Mouse (Mus musculus) heart, postnatal 4 days (tissue): Measurements from ENCODE around the gene Chid1. TPM values are rescaled to one million over a fixed set of nuclear protein-coding genes. Genes with fewer than 3 reads are reported as not detected.
A peak's percentile ranks its signal among the peaks of the same experiment; 100 is the strongest.

Experiments
- DNase-seq: peaks from one replicate; pipeline ENCODE4 v3.0.0; 2021
- total RNA-seq, 2 experiments: library from RNA; stranded (reverse); gene quantifications; 2 replicates each; pipeline ENCODE4 v1.2.3; 2021

Gene Chid1
- total RNA-seq, 2 experiments from 2014 or later, result 36.5 to 36.6 TPM

DNA sequence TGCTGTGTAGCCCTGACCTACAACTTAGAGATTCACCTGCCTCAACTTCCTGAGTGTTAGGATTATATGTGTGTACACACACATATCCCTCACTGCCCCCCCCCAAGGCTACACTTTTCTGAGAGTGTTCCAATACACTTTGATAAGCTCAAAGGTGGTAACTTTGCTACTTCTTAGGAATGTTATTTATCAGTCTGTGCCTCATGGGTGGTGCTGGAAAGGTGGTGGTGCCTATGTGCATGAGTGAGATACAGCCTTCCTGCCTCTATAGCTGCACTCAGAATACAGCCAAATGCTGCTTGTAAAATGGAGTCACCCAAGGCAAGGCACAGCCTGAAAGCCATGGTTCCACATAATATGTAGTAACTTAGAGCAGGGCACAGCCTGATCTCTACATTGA, 19.3 kb upstream of the Chid1 start:
- no peak for DNase-seq

DNA sequence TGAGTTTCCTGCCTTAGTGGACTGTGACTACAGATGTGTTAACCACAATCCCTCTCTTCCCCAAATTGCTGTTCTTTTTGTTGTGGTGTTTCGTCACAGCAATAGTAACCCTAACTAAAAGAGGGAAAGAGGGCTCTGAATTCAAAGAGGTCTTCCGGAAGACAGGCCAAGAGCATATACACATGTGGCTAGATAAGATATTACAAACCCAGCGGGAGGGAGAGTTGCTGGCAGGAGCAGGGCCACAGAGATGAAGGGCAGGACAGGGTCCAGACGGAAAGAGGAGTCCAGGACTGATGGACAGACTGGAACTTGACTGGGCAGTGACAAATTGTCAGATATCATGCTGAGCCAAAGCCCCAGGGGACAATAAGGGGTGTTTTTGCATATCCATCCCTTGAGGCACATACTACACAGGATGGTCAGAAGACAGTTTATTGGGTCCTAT, 18.7 kb upstream of the Chid1 start:
- no peak for DNase-seq

DNA sequence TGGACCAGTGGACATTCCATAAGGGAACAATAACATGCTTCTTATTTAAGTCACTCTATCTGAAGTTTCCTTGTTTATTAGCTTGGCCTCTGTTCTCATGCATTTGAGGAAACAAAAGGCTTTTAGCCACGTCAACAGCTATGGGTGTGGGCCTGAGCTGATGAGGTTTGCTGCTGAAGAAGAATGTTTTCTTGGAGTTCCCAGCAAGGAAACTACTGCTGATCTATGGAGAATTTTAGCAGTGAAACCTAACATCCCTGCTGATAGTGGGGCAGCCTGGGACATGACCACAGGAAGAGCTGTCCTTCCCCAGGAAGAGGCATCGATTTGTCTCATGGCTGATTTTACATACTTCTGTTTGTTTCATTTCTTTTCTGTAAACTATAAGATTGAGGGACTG, 10.8 kb upstream of the Chid1 start:
- DNase-seq, result no peak

DNA sequence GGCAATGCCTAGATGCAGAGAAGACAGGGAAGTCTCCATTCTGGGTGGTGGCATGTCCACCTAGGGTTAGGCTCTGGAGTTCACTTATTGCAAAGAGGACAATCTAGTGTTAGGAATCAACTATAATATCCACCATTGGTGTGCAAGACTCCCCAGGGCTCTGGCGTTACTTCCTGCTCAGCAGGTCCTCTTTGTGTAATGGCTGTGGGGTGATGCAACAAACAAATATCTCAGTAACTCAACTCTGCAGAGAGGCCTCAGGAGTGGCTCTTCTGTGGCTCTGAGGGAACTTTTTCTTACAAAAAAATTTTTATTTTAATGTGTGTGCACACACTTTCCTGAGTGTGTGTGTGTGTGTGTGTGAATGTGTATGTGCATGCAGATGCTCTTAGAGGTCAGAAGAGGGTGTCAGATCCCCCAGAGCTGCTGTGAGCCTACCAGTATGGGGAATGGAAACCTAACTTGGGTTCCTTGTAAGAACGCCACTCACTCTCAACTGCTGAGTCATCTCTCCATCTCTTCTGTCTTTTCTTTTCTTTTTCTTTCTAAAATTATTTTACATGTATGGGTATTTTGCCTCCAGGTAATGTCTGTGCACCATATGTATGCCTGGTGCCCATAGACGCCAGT, 9.9 kb upstream of the Chid1 start:
- no peak for DNase-seq

DNA sequence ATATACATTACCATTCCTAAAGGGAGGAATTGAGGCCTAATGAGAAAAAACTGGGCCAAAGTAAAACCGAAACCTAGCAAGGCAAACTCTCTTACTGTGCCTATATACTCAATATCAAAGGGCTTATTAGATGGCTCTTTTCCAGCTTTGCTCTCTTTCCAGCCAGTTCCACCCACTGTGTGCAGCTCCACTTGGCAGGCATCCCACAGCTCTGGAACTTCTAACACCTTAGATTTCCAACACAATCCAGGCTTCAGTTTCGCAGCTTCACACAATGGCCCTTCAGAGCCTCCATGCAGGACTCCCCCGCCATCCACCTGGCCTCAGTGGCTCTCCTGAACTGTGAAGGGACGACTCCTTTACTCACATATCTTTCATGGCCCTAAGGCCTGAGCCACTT, 5.0 kb upstream of the Chid1 start:
- peak; percentile 44 for DNase-seq

DNA sequence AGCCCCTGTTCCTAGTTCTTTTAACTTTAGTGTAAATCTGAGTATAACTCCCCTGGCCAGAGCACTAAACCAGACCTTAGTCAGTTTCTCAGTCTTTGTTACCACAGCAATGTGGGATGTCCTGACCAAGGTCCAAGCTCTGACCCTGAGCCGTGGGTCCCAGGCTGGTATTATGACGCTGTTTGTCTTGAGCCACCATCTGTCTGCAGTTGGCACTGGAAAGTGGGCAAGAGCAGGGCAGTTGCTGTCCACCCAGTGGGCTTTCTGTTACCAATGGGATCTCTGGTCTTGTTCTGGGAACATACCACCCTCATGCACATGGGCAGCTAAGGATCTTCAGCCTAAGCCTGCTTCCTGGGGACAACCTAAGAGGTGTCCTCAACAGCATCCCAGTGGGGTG, 2.9 kb upstream of the Chid1 start:
- DNase-seq, result no peak

DNA sequence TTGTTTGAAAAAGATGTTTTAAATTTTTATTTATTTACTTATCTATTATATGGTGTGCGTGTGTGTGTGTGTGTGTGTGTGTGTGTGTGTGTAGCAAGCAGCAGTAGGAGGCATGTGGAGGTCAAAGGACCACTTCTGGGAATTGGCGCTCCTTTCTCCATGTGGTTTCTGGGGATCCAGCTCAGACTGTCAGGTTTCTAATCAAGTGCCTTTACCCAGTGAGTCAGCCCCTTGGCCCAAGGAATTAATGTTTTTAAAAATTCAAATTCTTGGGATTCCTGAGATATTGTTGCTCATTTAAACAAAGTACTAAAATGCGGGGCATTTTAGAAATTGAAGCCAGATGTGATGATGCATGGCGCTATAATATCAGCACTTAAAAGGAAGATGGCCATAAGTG, 2.0 kb upstream of the Chid1 start:
- DNase-seq, result no peak

DNA sequence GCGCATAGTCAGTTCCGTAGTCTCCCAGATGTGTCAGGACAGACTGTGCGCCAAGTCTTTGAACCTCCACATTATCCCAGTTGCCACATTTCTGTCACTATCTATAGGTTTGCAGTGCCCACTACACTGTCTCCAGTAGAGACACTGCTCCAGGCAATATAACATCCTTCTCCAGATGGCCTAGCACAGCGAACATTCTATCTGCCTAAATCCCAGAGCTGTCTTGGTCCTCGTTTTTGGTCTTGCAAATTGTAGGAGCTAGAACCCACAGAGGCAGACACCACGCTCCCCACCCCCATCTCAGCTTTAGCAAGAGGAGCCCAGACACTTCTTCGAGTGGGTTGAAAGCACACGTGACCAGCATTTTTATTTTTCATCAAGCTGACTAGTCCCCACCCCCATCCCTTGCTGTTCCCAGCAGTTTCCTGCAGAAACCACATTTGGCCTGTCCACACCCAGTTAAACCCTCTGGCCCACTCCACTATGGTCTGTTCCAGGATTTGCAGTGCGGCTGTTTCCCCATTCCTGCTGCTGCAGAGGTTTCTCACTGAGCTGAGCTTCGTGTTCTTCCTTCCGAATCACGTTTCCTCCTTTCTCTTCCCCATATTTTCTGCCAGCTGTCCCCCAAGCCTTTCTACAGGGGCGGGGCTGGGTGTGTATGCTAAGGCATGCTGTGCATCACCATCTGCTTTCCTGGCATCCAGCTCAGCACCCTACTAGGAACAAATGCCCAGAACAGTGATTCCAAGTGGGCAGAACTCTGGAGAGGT, 840 bp upstream of the Chid1 start:
- DNase-seq, result peak; percentile 52

DNA sequence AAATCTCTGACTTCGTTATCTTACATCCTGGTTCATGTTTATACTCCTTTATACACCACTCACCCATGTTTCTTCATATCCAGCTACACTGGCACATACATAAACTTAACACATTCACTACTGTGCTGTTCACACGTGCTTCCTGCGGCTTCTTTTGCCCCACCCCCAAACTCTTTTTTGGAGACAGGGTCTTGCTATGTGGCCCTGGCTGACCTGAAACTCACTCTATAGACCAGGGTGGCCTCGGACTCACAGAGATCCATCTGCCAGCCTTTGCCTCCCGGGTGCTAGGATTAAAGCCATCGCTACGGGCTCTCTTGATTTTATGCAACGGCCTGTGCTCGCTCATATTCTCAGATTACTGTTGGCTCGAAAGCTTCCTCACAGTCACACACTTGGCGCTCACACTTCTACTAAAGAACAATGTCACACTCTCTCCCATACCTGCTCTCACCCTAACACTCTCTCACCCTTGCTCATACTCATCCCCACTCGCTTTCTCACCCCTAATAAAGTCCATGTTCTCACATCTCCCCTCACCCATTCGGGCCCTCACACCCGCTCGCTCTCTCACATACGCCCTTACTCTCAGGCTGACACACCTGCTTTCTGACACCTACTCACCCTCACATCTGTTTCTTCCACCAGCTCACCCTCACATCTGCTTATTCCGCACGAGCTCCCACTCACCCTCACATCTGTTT, 653 bp downstream of the Chid1 start:
- no peak for DNase-seq

DNA sequence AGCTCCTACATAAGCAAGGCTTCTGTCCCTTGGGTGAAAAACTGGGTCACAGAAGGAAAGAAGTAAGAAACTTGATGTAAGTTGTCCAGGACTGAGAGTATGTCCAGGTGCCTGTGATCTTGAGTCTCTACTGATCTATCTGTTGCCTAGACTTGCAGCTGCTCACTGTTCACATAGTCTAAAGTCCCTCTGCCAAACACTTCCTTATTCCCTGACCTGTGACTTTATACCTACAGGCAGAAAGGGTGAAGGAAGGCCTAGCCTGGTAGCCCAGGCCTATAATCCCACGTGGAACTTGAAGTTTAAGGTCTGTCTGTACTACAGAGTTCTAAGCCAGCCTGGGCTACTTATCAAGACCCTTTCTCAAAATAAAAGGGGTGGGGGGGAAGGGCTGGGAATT, 4.1 kb downstream of the Chid1 start:
- no peak for DNase-seq

DNA sequence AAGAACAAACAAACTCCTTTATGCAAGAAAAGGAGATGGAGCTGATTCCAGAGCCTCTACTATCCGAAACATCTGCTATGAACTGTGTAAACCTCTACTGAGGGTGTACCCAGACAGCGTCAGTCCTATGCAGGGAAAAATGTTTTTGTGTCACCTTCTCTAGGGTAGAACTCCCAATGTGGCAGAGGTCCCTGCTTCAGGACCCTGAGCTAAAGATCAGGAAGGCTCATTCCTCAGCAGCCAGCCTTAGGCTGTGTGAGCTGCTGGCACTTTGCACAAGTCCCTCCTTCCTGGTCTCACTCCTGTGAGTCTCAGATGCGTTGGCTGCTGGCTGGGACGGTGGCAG, 14.1 kb downstream of the Chid1 start:
- DNase-seq, result no peak

DNA sequence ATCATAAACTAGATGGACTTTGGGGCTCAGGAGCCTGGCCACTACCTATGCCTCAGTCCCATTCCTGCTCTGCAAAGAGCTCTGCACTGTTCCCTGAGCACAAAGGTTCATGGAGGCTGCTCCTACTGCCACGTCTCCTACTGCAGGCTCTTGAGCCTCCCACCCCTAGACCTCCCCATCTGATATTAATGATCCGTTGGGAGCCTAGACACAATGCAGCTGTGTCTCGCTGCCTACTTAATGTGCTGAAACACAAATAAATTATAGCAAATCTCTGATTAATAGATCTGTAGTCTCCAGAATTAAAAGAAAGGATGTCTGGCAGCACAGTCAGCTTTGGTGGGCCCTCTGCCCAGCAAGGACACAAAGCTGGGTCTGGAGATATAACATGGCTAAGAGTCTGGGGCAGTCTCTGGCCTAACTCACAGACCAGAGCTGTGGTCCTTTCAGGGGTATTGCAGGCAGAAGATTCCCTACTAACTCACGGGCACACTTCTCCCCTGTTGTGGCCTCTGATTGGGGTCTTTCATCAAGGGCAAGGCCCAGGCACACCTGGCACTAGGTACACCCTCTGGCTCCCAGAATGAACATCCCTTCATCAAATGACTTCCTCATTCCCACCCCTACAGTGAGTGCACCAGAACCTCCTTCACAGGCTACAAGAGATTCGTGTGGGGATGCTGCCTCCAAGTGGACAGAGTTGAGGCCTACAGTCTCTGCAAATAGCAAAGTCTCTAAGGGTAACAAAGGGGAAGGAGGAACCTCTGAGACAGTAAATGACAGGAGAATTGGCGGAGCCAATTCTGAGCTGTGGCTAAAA, 14.7 kb downstream of the Chid1 start:
- peak; percentile 85 for DNase-seq

DNA sequence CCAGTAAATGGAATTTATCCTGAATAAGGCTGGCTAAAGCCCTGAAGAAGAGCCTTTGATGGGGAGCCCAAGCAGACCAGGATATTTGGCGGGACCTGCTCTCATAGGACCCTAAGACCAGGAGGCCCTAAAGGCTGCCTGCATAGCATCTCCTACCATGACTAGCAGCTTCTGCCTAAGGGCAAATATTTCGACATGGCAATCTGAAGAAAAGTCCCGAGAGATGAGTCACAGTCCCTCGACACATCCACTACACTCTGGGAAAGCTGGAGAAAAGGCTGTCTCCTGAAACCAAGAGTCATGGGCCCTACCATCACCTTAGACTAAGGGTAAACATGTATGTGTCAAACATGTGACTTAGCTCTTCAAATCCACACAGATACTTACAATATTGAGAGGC, 15.4 kb downstream of the Chid1 start:
- DNase-seq, result no peak

DNA sequence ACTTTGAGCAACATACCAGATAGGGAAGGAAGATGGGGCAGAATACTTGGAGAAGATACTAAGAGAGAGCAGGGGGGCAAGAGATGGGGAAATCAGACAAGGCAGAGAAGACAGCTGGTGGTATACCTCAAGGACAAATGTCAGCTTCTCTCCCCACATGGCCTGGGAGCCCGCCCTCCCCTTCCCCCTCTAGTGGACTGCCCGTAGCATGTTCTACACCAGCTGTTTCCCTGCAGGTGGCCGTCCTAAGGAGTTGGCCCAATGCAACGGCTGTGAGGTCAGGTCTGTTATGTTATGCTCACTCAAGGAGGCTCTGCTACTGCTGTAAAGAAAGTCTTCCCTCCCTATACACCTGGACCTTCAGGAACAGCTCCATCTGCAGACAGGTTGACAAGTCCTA, 16.6 kb downstream of the Chid1 start:
- DNase-seq, result no peak

DNA sequence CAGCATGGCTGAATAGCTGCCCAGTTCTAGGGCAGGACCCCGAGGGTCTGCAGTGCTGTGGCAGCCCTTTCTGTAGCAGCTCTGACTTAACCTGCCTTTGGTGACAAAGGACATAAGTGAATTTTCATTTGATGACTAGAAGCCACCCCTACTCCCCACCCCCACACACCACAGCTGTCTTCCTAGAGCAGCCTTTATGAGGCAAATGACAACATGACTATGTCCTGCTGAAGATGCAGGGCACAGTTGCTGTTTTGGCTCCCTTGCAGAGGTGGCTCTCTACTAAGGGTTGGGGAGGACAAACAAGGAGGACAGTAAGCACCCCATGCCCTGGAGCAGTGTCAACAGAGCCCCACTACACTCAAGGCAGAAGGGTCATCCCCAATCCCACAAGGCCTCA, 19.9 kb downstream of the Chid1 start:
- no peak for DNase-seq

DNA sequence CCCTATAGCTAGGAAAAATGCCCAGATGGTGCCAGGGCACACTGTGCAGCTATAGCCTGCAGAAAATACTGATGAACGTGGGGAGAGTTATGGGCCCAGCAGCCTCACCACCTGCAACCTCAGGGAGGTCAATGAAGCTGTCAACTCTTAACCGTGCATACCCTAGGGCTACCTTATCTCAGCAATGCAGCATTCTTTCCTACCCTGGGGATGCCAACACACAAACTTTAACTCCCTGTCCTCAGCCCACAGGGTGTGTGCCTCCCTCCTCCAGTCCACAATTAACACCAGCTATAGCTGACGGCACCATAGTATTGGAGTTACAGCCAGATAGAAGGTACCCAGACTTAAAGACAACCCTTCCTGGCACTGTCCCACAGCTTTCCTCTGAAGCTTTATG, 20.7 kb downstream of the Chid1 start:
- peak; percentile 45 for DNase-seq

DNA sequence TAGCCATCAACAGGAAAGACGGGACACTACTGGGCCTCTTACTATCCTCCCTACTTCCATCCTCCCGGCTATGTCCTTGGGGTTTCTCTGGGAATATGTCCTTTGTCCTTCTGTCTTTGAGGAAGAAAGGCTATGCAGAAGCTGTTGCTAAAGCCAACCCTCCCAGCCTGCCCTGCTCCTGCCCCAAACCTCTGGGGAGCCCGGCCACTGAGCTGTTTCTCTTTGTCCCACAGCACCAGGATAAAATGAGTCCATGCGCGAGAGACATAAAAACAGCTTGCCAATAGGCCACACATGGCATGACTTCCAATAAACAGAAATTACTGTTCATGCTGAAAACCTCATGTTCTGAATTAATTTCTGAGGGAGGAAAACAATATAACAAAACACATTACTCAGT, 21.4 kb downstream of the Chid1 start:
- DNase-seq, result no peak

DNA sequence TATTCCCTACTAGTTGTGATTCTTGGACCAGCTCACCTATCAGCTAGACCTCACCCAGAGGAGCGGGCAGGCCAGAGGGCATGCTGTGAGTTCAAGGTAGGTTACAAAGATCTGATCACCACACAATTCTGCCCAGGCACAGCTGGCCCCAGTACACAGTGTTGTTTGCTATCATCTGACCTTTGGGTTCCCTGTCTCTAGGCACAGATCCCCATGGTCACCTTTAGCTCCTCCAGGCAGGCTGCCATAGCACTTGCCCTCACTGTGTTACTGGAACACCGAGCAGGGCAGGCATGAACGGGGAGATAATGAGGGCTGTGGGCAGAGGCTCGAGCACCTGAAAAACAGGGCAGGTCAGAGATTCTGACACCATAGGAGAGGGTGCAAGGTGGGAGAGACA, 22.0 kb downstream of the Chid1 start:
- no peak for DNase-seq

DNA sequence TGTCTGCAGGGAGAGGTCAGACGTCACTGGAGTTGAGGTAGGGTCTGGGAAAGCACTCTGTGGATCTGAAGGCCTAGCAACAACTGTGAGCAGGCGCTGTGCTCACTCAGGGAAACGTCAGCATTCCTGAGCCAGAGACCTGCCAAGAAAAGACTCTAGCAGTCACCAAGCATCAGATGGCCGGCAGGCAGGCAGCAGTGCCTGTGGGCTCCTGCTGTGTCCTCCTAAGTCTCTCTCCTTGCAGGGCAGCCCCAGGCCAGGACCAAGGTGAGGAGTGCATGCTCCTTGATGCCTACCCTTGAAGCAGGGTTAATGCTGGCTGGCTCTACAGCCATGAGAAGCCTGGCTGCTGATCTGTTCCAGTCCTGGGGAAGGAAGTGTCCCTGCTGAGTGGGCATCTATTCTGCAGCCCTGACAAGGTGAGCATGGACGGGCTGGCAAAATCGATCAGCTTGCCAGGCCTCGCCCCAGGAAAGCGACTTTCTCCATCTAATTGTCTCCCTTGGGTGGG, 28.9 kb downstream of the Chid1 start:
- peak; percentile 52 for DNase-seq

DNA sequence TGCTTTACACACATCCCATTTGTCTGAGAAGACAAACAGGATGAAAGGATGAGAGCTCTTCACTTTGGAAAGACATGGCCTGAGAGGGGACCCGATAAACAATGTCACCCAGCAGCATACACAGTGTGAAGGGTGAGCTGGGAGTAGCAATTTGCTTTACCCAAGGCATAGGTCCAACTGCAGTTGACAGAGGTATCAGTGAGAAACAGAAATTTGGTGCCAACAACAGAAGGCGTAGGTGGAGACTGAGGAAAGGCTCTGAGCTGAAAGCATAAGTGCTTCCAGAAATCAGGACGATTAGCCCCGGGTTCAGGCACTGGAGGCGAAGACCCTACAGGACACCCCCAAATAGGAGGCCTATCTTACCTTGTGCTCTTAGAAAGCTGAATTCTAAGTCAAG, 29.5 kb downstream of the Chid1 start:
- no peak for DNase-seq

DNA sequence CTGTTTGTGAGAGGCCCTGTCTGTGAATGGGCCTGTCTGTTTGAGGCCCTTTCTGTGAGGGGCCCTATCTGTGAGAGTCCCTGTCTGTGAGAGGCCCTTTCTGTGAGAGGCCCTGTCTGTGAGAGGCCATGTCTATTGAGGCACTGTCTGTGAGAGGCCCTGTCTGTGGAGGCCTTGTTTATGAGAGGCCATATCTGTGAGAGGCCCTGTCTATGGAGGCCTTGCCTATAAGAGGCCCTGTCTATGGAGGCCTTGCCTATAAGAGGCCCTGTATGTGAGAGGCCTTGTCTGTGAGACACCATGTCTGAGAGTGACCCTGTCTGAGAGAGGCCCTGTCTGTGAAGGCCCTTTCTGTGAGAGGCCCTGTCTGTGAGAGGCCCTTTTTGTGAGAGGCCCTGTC, 31.5 kb downstream of the Chid1 start:
- DNase-seq, result no peak

DNA sequence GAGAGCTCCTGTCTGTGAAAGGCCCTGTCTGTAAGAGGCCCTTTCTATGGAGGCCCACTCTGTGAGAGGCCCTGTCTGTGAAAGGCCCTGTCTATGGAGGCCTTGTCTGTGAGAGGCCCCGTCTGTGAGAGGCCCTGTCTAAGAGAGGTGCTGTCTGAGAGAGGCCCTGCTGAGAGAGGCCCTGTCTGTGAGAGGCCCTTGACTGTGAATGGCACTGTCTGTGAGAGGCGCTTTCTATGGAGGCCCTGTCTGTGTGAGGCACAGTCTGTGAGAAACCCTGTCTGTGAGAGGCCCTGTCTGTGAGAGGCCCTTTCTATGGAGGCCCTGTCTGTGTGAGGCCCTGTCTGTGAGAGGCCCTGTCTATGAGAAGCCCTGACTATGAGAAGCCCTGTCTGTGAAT, 33.4 kb downstream of the Chid1 start:
- DNase-seq, result no peak

DNA sequence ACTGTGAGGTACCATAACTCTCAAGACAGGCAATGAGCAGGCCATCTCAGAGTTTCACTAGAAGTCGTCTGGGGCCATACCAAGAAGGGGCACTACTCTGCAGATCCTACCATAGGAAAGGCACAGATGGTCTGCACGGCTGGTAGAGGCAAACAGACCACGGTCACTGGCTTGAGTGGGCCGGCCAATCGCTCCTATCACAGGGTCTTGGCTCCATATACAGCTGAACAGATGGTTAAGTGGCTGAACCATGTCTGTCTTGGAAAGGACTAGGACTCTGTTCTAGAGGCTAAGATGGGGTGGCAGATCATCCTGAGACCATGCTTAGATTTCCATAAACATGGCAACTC, 37.1 kb downstream of the Chid1 start:
- DNase-seq, result no peak
